Mouse (Mus musculus): ENCODE measurements at regions not wholly inside any gene's neighbourhood (a gene's known extent, or its start where the extent isn't known, plus 50 kb on each side); places are given as distances from the start of the nearest gene placed in this dataset.

DNA sequence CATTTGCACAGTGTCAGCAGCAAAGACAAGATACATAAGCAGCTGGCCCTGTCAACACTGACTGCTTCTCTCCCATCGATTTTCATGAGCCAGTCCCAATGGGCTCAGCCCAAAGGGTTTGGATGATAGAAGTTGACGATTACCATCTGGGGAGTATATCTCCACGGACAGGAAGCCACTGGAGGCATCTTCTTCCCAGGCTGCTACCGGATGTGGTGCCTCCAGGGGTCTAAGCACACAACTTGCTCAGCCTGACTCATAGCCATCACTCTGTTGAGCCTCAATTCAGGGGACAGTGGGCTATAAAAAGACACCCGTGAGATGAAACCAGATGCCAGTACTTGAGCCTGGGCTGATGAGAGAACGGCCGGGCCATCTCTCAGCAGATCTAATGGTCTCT is 71.1 kb upstream of the Hif1a start:
- Histone ChIP-seq H3K4me1 (peaks cover 16% of the 10 kb centered on the region; the same call in 1 of the 2 replicates), H3K4me3 (replicated peaks) (no peak overlapping the region), H3K9ac (no peak overlapping the region), H3K4me2 (no peak overlapping the region), H3K27ac (no peak overlapping the region), H3K9me3 (no peaks in the 10 kb centered on the region), H3K36me3 (replicated peaks) (no peaks in the 10 kb centered on the region), H3K27me3 (no peaks in the 10 kb centered on the region)
- no peak for ATAC-seq (ENCODE audit: low FRiP score)
- 83% methylated on average over 7 of the region's 7 CpGs for WGBS

DNA sequence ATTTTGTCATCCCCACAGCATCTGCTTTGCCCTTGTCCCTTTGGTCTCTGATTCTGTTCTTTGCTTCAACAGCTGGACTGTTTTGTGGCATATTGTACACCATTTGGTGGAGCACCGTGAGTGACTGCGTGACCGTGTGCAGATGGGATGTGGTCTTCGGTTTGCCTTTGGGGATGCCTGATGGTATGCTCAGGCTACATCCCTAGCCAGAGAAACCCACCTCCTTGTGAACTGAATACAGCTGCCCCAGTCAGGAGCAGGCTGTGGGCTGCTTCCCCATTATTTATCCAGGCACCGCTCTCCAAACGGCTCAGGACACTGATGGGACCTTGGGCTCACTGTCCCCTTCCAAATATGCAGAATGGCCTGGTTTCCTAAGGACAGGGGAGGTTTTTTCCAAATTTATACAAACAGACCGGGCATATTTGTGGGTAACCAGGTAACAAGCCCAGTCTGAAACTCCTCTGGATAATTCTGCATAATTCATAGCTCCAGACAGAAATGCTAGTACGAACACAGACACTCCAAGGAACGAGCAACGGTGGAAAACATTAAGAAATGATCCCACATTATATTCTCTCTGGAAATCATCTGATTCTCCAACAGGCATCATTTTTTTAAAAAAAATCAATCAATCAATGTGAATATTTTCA is 70.5 kb upstream of the Hif1a start:
- H3K9me3 ChIP-seq = no peaks in the 10 kb centered on the region
- peaks cover 16% of the 10 kb centered on the region; the same call in 1 of the 2 replicates for H3K4me1 ChIP-seq
- H3K36me3 ChIP-seq (replicated peaks) = no peaks in the 10 kb centered on the region
- no peaks in the 10 kb centered on the region for H3K27me3 ChIP-seq
- H3K4me3 ChIP-seq (replicated peaks) = no peak overlapping the region
- WGBS = 86% methylated on average over 10 of the region's 10 CpGs
- H3K4me2 ChIP-seq = no peak overlapping the region
- H3K9ac ChIP-seq = no peak overlapping the region
- no peak overlapping the region for H3K27ac ChIP-seq
- peak; percentile 44; the same call in 1 of the 2 replicates for ATAC-seq (ENCODE audit: low FRiP score)

DNA sequence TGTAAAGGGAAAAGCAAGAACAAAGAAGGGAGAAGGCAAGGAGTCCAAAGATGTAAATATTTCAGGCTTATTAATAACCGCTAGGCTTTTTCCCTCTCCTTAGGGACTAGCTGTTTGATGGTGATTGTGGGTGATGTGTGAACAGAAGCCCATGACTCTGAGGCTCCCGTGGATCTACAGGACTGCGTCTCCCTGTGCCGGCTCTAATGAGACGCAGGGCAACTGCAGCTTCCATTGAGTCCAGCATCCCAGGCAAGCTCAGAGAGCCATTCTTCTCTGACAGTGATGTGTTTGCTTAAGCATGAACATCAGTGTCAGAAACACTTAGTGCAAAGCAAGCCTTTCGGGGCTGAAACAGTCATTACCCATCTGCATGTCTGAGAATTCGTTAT is 70.0 kb upstream of the Hif1a start:
- Histone ChIP-seq H3K4me3 (replicated peaks) (no peak overlapping the region), H3K27me3 (no peaks in the 10 kb centered on the region), H3K36me3 (replicated peaks) (no peaks in the 10 kb centered on the region), H3K27ac (no peak overlapping the region), H3K4me2 (no peak overlapping the region), H3K9ac (no peak overlapping the region), H3K9me3 (no peaks in the 10 kb centered on the region), H3K4me1 (peaks cover 16% of the 10 kb centered on the region; the same call in 1 of the 2 replicates)
- WGBS = 46% methylated on average over 7 of the region's 7 CpGs
- peak; percentile 76; the same call in 1 of the 2 replicates for ATAC-seq (ENCODE audit: low FRiP score)

DNA sequence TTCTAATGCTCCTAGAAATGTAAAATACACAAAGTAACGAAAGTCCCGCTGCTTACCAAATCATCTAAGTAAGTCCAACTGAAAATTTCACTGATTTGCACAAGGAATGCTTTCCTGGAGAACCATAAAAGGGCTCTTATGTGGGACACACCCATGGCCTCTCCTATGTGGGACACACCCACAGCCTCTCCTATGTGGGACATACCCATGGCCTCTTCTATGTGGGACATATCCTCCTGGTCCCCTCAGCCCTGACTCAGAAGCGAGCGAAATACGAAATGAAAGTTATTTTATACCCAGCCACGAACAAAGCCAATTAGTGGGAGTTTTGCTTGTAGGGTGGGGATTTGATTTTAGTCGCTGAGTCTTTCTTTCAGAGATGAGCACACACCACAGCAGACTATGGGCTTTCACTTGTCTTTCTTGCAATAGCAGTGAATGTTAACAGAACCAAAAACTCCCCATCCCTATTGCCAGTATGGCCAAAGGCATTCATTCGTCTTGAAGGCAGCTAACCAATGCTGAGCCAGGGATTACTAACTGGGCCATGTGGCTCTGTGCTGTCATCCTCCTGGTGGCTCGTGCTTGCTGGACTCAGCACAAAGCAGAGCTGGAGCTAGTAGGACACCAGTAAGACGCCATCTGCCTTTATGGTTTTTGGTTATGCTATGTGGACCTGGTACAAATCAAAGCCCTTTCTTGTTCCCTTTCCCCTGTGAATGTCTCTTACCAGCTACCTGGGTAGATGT is 69.4 kb upstream of the Hif1a start:
- no peak overlapping the region for H3K27ac ChIP-seq
- no peak for ATAC-seq (ENCODE audit: low FRiP score)

DNA sequence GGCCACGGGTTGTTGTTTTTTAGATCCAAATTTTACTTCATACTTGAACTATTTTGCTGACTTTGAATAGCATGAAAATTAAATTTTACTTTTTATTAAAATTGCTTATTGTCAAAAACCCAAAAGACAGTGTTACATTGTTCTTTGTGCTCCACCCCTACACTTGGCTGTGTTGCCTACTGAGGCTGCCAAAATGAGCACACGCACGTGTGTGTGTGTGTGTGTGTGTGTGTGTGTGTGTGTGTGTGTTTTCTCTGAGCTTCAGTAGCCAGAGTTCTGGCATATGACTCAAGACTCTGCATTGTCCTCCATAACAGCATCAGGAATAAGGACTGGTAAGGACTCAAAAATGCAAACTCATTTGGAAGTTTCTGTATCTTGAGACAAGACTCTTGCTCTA is 68.4 kb upstream of the Hif1a start:
- Histone ChIP-seq H3K27me3 (no peaks in the 10 kb centered on the region), H3K36me3 (replicated peaks) (no peaks in the 10 kb centered on the region), H3K4me2 (no peak overlapping the region), H3K9ac (no peak overlapping the region), H3K27ac (no peak overlapping the region), H3K4me1 (peaks cover 16% of the 10 kb centered on the region; the same call in 1 of the 2 replicates), H3K9me3 (no peaks in the 10 kb centered on the region), H3K4me3 (replicated peaks) (no peak overlapping the region)
- ATAC-seq (ENCODE audit: low FRiP score) = no peak
- 96% methylated on average over 3 of the region's 3 CpGs for WGBS

More for the DNA sequence above, 69.4 kb upstream of the Hif1a start:
- no peaks in the 10 kb centered on the region for H3K36me3 ChIP-seq (replicated peaks)
- no peak overlapping the region for H3K4me3 ChIP-seq (replicated peaks)
- WGBS = 79% methylated on average over 10 of the region's 10 CpGs
- H3K9ac ChIP-seq = no peak overlapping the region
- H3K4me2 ChIP-seq = no peak overlapping the region
- H3K9me3 ChIP-seq = no peaks in the 10 kb centered on the region
- H3K27me3 ChIP-seq = no peaks in the 10 kb centered on the region
- H3K4me1 ChIP-seq = peaks cover 16% of the 10 kb centered on the region; the same call in 1 of the 2 replicates

DNA sequence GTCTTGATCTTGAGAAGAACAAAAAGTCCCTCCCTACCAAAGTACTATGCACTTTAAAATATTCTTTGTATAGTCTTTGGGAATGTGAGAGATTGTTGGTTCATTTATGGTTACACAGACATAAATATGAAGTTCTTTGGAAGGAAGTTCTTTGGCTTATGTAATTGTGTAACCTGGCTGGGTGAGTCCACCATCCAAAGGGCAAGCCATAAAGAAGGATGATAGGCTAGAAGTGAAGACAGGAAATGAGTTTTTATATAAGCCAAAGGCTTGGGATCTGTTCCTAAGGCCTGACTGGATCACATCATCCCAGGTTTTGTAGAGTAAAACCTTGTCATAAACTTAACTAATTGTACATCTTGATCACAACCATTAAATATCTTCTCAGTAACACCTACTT is 65.0 kb upstream of the Hif1a start:
- peaks cover 6% of the 10 kb centered on the region; the same call in 1 of the 2 replicates for H3K4me1 ChIP-seq
- H3K27me3 ChIP-seq = no peaks in the 10 kb centered on the region
- no peak overlapping the region for H3K4me3 ChIP-seq (replicated peaks)
- H3K4me2 ChIP-seq = no peak overlapping the region
- no peaks in the 10 kb centered on the region for H3K36me3 ChIP-seq (replicated peaks)
- no peak overlapping the region for H3K27ac ChIP-seq
- no peak overlapping the region for H3K9ac ChIP-seq
- ATAC-seq (ENCODE audit: low FRiP score) = no peak
- no peaks in the 10 kb centered on the region for H3K9me3 ChIP-seq

DNA sequence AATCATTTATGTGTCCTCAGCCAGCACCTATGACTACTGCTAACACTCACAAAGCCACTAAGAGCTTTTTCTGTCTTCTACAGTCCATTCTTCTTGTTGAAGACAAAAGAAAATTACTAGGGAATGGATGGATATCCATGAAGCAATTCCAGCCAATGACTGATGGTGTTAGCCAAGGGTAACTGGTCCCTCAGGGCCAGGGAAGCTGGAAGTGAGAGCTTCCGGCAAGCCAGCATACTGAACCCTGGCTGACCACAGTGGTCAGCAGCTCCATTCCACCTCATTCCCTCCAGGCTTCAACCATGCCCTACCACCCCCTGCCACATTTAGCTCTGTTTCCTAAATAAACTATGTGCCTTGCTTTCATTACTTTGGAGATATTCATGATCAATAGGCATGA is 64.1 kb upstream of the Hif1a start:
- Histone ChIP-seq H3K4me3 (replicated peaks) (no peak overlapping the region), H3K9me3 (no peaks in the 10 kb centered on the region), H3K4me1 (no peaks in the 10 kb centered on the region), H3K4me2 (no peak overlapping the region), H3K27ac (no peak overlapping the region), H3K36me3 (replicated peaks) (no peaks in the 10 kb centered on the region), H3K9ac (no peak overlapping the region), H3K27me3 (no peaks in the 10 kb centered on the region)
- 100% methylated on average over 1 of the region's 1 CpGs for WGBS
- ATAC-seq (ENCODE audit: low FRiP score) = no peak

DNA sequence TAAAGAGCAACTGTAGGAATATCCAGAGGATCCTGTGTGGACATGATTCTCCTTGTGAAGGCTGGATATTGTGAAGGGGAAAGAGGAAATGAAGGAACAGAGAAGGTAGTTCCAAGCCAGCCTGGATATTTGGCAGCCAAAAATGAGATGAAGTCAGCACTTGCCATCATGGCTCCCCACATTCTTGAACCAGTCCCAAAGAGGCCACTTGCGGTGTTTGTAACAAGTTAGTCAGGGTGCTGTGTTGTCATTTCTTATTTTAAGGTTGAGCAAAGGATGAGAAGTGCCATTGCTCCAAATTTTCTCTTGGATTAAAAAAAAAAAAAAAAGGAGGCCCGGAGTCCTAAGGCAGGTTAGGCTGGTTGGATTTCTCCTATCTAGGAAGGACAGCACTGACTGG is 63.3 kb upstream of the Hif1a start:
- WGBS = 99% methylated on average over 2 of the region's 2 CpGs
- Histone ChIP-seq H3K27me3 (no peaks in the 10 kb centered on the region), H3K9me3 (no peaks in the 10 kb centered on the region), H3K27ac (no peak overlapping the region), H3K36me3 (replicated peaks) (no peaks in the 10 kb centered on the region), H3K4me1 (no peaks in the 10 kb centered on the region), H3K4me2 (no peak overlapping the region), H3K4me3 (replicated peaks) (no peak overlapping the region), H3K9ac (no peak overlapping the region)
- no peak for ATAC-seq (ENCODE audit: low FRiP score)

DNA sequence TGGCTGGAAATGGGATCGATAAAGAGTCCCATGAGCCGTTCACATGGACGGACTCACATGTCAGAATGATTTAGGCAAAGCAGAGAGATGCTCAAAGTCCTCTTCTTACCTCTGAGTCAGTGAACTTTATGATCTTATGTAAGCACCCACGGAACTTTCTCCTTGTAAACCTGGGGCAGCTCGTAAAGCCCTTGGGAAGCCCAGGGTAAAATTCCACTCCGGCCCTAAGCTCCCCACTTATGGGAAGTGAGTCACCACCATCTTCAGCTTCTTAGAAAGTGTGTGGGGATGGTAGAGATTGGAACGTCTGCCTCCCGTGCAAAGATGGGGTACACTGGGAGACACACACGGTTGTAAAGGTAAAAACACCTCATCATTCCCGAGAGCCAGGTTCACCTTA is 62.8 kb upstream of the Hif1a start:
- WGBS = 95% methylated on average over 10 of the region's 10 CpGs
- no peak overlapping the region for H3K27ac ChIP-seq
- H3K36me3 ChIP-seq (replicated peaks) = no peaks in the 10 kb centered on the region
- no peaks in the 10 kb centered on the region for H3K4me1 ChIP-seq
- H3K4me2 ChIP-seq = no peak overlapping the region
- H3K9me3 ChIP-seq = no peaks in the 10 kb centered on the region
- H3K4me3 ChIP-seq (replicated peaks) = no peak overlapping the region
- H3K27me3 ChIP-seq = no peaks in the 10 kb centered on the region
- no peak overlapping the region for H3K9ac ChIP-seq
- ATAC-seq (ENCODE audit: low FRiP score) = no peak

DNA sequence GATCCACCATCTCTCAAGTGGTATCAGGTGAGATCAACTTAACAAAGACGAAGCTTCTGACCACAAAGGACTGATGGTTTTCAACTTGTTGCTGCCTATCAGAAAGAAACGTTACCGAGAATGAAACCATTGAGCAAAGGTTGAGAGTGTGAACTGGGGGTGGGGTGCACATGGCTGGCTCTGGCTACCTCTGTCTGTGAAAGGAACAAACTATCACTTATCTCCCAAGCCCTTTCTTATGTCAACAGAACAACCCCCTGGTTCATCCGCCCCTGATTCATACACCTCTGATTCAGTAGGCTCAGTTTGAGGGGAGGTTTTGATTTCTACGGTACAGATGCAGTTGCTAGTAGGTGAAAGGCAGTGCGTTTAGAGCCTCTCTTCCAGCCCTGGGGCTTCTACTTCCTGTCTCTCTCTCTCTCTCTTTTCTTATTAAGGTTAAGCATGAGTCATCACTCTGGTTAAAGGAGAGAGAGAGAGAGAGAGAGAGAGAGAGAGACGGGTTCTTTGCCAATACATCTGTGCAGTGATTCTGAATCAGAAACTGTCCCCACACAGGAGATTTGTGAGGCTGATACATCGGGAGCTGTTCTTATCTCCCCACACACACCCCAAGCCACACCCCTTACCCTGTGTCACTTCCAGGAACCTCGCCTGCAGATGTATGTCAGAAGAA is 59.0 kb upstream of the Hif1a start:
- H3K9me3 ChIP-seq = no peaks in the 10 kb centered on the region
- H3K4me1 ChIP-seq = no peaks in the 10 kb centered on the region
- H3K27me3 ChIP-seq = no peaks in the 10 kb centered on the region
- H3K4me3 ChIP-seq (replicated peaks) = no peak overlapping the region
- no peaks in the 10 kb centered on the region for H3K36me3 ChIP-seq (replicated peaks)
- ATAC-seq (ENCODE audit: low FRiP score) = no peak
- 75% methylated on average over 9 of the region's 9 CpGs for WGBS
- H3K9ac ChIP-seq = no peak overlapping the region
- no peak overlapping the region for H3K4me2 ChIP-seq
- no peak overlapping the region for H3K27ac ChIP-seq

DNA sequence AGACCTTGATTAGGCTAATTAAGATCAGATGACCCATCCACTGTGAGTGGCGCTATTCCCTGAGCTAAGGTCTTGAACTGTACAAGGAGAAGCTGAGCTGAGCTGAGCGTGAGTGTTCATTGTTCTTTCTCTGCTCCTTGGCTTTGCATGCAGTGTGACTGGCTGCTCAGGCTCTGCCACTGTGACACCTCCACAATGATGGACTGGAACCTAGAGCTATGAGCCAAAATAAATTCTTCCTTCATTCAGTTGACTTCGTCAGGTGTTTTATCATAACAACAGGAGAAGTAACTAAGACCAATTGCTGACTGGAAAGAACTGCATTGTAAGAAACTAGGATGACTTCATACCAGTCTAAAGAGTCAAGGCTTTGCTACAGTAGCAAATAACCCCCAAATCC is 56.4 kb upstream of the Hif1a start:
- Histone ChIP-seq H3K9ac (no peak overlapping the region), H3K36me3 (replicated peaks) (no peaks in the 10 kb centered on the region), H3K4me3 (replicated peaks) (no peak overlapping the region), H3K27ac (no peak overlapping the region), H3K27me3 (no peaks in the 10 kb centered on the region), H3K9me3 (no peaks in the 10 kb centered on the region), H3K4me2 (no peak overlapping the region), H3K4me1 (no peaks in the 10 kb centered on the region)
- ATAC-seq (ENCODE audit: low FRiP score) = no peak
- WGBS = 78% methylated on average over 3 of the region's 3 CpGs

DNA sequence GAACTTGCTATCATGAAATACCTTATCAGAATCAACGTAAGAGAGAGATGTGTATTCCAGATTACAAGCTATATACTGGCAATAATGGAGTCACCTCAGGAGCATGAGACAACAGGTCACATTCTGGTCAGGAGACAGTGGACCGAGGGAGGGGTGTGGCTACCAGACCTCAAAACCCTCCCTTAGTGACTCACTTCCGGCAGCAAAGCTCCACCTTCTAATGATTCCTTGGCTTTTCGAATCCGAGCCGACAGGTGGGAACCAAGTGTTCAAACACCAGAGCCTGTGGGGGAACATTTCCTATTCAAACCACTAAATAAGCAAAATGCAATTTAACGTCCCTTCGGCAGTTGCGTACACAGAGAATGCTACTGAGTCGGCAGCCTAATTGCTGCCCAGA is 54.5 kb upstream of the Hif1a start:
- Histone ChIP-seq H3K27me3 (no peaks in the 10 kb centered on the region), H3K4me2 (no peak overlapping the region), H3K4me3 (replicated peaks) (no peak overlapping the region), H3K27ac (no peak overlapping the region), H3K9me3 (no peaks in the 10 kb centered on the region), H3K4me1 (no peaks in the 10 kb centered on the region), H3K9ac (no peak overlapping the region), H3K36me3 (replicated peaks) (no peaks in the 10 kb centered on the region)
- WGBS = 71% methylated on average over 10 of the region's 10 CpGs
- ATAC-seq (ENCODE audit: low FRiP score) = no peak
